Mouse (Mus musculus) cortical plate, adult 2 months (tissue): ENCODE measurements around the gene Ascc1.

Source experiments
- CTCF ChIP-seq: fragments of 200-500 bp; IDR thresholded peaks from 2 replicates; pipeline ENCODE4 v1.5.1; 2011; ENCODE audit warnings: mild to moderate bottlenecking, control low read depth, low read length; ENCODE audit not compliant: insufficient read depth; ENCODE audit errors: extremely low read depth
- POLR2A ChIP-seq: fragments of 200-500 bp; IDR thresholded peaks from 2 replicates; pipeline ENCODE4 v1.6.1; 2011; ENCODE audit warnings: mild to moderate bottlenecking, low read length, control low read depth; ENCODE audit not compliant: insufficient read depth; ENCODE audit errors: extremely low read depth

- TF ChIP-seq CTCF, result no peak
- no peak for TF ChIP-seq POLR2A
These were observed 10.6 kb upstream of the Ascc1 start for GRCm38 (mm10) chr10:59992024-59992423.
